Mouse (Mus musculus): ENCODE data around the gene Rab29.

Gene Rab29

GRCm38 (mm10) chr1:131867093-131867945 lies at the start of gene Rab29:
TSS of gene Rab29 (plus strand) at chr1:131867224.
- WGBS: 2% methylated on average over 46 of the region's 46 CpGs

GRCm38 (mm10) chr1:131820353-131820752 lies 46.7 kb upstream of the Rab29 start:
- WGBS: 53% methylated on average over 9 of the region's 9 CpGs

- WGBS: 32% methylated on average over 10 of the region's 10 CpGs
These were observed 46.1 kb upstream of the Rab29 start for GRCm38 (mm10) chr1:131820887-131821328.

DNA sequence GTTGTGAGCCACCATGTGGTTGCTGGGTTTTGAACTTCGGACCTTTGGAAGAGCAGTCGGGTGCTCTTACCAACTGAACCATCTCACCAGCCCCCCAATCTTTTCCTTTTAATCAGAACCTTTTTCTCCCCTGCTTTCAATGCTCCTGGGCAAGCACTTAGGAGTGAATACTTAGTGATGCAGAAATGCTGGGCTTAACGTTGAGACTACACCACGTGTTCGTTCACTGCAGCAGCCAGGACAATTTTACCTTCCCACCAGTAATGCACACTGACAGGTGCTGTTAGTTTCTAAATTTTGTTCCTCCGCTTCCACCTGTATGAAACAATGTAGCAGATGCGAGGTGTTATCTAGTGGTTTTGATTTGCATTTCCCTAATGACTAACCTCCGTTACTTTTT lies 44.7 kb upstream of the Rab29 start:
- 71% methylated on average over 8 of the region's 8 CpGs for whole genome bisulfite sequencing

DNA sequence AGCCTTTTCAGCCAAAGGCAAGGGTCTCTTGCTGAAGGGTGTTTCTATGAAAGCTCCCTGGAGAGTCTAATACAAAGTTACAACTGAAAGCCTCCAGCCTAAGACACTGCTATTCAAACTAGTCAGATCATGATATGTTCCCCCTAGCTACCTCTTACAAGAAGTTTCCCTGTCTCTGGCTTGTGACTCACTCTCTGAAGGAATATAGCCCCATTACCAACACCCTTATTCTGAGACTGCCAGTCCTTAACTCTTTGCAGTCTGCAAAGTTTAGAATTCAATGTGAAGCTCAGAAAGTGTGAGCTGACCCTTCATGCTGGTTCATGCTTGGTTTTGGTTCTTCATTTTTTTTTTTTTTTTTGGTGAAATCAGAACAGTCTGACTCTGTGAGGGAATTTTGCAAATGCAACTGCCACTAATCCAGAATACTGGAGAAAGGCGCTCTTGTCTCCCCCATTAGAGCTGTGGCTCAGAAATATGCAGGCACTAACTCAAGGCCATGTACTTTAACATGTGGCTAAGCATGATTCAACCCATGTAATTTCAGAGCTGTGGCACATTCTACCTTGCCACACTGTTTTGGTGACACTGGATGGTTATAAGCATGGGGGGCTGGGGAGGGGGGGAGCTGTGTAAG lies 44.0 kb upstream of the Rab29 start:
- 81% methylated on average over 1 of the region's 1 CpGs for WGBS

GRCm38 (mm10) chr1:131823563-131823962 lies 43.5 kb upstream of the Rab29 start:
- WGBS: 43% methylated on average over 5 of the region's 5 CpGs

DNA sequence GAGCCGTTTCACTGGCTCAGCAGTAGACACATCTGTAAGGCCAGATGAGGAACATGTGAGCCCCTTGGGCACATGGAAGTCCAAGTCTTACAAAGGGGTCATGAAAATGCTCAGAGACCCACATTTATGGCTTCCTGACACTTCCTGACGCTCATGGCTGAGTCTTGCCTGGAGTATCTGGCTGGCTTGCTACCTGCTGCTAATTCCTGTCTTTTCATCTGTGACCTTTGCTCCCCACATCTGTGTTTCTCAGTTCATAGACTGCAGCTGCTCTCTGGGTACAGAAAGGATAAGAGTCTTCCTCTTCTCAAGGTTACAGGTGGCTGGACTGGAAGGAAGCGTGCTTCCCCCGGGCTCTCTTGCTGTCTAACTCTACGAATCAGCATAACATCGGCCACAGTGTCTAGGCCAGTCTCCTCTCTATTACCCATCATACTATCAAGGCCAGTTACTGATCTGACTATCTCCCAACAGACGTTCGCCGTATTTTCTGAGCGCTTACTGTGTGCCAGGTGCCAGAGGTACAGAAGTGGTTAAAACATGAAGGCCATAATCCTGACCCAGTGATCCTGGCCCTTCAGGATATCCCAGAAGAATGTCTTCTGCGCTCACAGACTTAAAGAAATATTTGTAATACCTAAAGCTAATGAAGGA lies 42.4 kb upstream of the Rab29 start:
- WGBS: 94% methylated on average over 11 of the region's 11 CpGs

GRCm38 (mm10) chr1:131827207-131827786 lies 39.7 kb upstream of the Rab29 start, which contains the start of gene Slc41a1:
TSS of gene Slc41a1 (plus strand) at chr1:131827493.
- 7% methylated on average over 25 of the region's 25 CpGs for WGBS

- under 1% methylated on average over 36 of the region's 36 CpGs for WGBS
These were observed 39.2 kb upstream of the Rab29 start for GRCm38 (mm10) chr1:131827787-131828258.

DNA sequence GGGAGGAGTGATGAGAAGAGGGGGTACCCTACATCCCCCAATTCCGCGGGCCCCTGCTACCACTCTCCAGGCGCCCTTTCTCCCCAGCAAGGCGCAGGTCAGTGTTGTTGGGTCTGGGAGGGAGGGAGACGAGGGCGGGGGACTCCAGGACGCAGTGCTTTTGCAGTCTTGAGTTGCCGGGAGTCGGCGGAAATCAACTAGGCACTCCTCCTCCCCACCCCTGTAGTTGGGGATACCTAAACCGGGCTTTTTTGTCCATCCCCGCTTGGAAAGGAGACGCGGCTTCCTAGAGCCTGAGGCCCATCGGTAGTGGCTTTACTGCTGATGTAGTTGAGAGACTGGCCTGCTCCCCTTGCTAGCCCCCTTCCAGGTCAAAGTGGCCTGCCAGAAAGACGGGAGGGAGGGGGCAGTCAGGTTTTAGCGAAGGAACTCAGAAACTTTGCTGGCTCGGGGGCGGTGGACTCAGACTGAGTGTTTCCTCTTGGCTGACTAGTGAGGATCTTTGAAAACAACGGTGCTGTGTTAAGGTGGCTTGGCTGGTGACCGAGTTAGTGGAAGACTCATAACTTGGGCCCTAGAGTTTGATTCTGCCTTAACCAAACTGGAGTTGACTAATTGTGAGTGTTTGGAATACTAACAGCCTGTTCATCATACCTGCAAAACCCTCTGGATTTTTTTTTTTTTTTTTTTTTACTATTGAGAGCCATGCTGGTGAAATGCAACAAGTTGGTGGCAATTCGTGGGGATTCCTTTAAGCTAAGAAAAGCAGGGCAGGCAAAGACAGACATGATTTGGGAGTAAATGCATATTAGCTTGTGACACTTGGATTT lies 38.5 kb upstream of the Rab29 start:
- WGBS: 2% methylated on average over 22 of the region's 22 CpGs

GRCm38 (mm10) chr1:131829279-131829678 lies 37.7 kb upstream of the Rab29 start:
- 51% methylated on average over 5 of the region's 5 CpGs for WGBS

GRCm38 (mm10) chr1:131830561-131830960 lies 36.5 kb upstream of the Rab29 start:
- WGBS: 76% methylated on average over 15 of the region's 15 CpGs

DNA sequence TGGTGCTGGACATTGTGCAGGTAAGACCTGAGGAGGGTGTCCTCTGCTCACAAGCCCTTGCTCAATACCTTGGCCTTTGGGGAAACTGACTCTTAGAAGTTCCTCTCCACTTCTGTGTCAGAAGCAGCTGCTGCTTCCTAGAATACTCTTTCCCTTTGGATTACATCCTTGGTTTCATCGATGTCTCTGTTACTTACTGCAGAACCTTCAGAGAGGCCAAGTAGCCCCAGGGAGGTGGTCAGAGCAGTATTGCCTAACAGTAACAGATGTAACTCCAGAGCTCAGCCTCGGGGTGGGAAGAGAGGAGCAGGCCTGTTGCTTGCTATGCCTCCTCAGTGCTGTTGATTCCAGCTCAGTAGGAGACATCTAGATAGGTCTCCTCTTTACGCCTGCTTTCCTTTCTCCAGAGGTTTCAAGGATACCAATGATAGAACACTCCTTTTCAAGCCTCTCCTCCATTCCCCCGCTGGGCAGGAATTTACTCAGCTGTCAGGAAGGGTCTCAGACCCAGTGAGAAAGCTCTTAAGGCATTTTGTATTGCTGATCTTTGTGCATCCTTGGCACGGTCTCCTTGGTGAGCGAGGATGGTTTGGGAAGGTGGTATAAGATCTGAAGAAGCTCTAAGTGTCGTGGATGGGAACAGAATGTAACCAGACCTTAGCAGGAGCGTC lies 35.9 kb upstream of the Rab29 start:
- WGBS: 67% methylated on average over 8 of the region's 8 CpGs

DNA sequence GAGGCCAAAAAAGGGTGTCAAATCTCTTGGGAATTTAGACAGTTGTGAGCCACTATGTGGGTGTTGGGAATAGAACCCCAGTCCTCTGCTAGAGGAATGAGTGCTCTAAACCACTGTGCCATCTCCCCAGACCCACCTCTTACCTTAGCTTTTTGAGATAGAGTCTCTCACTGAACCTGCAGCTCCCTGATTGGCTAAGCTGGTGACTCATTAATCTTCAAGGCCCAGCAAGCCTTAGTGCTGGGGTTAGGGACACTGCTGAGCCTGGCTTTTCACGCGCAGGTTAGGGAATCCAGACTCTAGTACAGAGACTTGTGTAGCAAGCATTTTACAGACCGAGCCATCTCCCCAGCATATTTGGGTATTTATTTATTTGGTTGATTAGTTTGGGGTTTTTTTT lies 30.0 kb upstream of the Rab29 start:
- WGBS: 92% methylated on average over 3 of the region's 3 CpGs

DNA sequence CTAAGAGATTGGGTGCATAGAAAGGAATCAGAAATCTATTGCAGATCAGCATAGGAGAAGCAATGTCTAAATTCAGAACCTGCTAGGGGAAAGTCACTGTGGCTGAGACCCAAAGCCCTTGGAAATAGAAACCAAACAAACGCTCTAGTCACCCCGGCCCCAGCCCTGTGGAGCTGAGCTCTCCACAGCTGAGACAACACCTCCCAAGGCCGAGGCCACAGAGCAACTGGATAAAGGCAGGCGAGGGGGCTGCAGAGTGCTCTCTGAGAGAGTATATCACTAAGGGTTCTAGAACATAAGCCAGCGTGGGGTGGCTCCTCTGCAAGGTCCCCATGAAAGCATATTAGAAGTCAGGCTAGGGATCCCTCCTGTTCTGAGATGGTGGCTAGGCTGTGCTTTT lies 28.5 kb upstream of the Rab29 start:
- WGBS: 75% methylated on average over 5 of the region's 5 CpGs

- WGBS: 48% methylated on average over 2 of the region's 2 CpGs
These were observed 27.7 kb upstream of the Rab29 start for GRCm38 (mm10) chr1:131839279-131839678.

- 90% methylated on average over 4 of the region's 4 CpGs for WGBS
These were observed 24.8 kb upstream of the Rab29 start for GRCm38 (mm10) chr1:131842221-131842620.

GRCm38 (mm10) chr1:131843758-131844157 lies 23.3 kb upstream of the Rab29 start:
- 91% methylated on average over 10 of the region's 10 CpGs for WGBS

GRCm38 (mm10) chr1:131844883-131845282 lies 22.1 kb upstream of the Rab29 start:
- WGBS: 73% methylated on average over 8 of the region's 8 CpGs

DNA sequence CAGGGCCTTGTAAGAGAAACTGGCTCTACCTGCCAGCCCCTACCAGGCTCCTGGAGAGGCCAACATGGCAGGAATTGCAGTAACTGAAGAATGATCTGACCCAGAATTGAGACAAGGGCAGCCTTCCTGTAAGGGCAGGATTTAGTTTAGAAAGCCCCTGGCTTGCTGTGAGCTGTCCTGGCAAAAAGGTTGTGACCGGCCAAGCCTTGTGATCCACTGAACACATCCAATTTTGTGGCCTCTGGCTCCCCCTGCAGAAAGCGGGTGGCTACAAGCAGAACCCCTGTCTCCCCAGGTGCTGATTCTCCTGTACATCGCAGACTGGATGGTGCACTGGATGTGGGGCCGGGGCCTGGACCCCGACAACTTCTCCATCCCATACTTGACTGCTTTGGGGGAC lies 20.8 kb upstream of the Rab29 start:
- WGBS: 74% methylated on average over 5 of the region's 5 CpGs

DNA sequence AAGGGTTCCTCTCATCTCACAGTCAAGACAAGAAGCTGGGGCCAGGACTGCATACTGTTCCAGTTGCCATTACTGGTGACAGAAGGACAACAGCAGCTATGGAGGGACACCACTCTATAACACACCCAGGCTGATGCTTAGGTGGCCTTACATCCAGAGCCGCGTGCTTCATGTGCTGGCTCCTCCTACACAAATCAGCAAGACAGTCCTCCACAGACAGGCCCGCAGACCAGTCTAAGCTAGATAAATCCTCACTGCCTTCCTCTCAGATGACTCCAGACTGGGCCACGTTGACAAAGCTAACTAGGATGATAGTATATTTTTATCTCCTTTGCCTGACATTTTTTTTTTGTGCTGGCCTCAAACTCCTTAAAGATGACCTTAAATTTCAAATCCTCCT lies 5.2 kb upstream of the Rab29 start:
- WGBS: 82% methylated on average over 4 of the region's 4 CpGs

All from cerebral cortex, adult 2 months (tissue).